Mouse (Mus musculus) left cerebral cortex, postnatal 4 days (tissue): ENCODE measurements around the gene Zfp982. TPM values are rescaled to one million over a fixed set of nuclear protein-coding genes. Genes with fewer than 3 reads are reported as not detected.
"Not testable (repeated sequence)": the region's sequence is repeated elsewhere in the genome, so short reads cannot be mapped to it uniquely, and the experiment has no call there.

ENCODE experiments used
- DNase-seq: peaks from one replicate; pipeline ENCODE4 v3.0.0-alpha.2; 2022
- intact Hi-C: fragments of 180-260 bp; cut with DNase I; formaldehyde crosslinking; loops from one replicate; pipeline ENCODE4 v1.15.1; 2025
- total RNA-seq, 2 experiments: library from RNA; stranded (reverse); gene quantifications; 2 replicates each; pipeline ENCODE4 v1.2.3; 2021

Gene Zfp982
- total RNA-seq, 2 experiments from 2014 or later = 5.6 to 6.8 TPM

- intact Hi-C loops, DNase-seq: not testable (repeated sequence)
Measured at GRCm38 (mm10) chr4:147558011-147558410, 65.8 kb downstream of the Zfp982 start.

- intact Hi-C loops, DNase-seq: not testable (repeated sequence)
Measured at GRCm38 (mm10) chr4:147559096-147559495, 66.9 kb downstream of the Zfp982 start.

Other genes starting within 250 kb of the Zfp982 start
- gene Zfp988, start 186.7 kb upstream of the Zfp982 start, total RNA-seq = under 1 TPM in 1 of 2 experiments, not detected in 1; 0.14 TPM
- gene Zfp978, start 131.1 kb upstream of the Zfp982 start, total RNA-seq = not detected
- gene Gm16503, start 47.8 kb downstream of the Zfp982 start, total RNA-seq = 1 to 10 TPM; 1.1 to 1.4 TPM
- not detected for gene Zfp985, start 60.9 kb downstream of the Zfp982 start, total RNA-seq
- under 1 TPM; 0.68 to 0.99 TPM for gene Zfp979, start 150.1 kb downstream of the Zfp982 start, total RNA-seq
- gene Zfp534, start 210.1 kb downstream of the Zfp982 start, total RNA-seq = under 1 TPM; 0.18 to 0.30 TPM